Mouse (Mus musculus) G1E-ER4 (cell line): Measurements from ENCODE around the gene Mtch1. TPM values are rescaled to one million over a fixed set of nuclear protein-coding genes. Genes with fewer than 3 reads are reported as not detected.

Source experiments
- GATA1 ChIP-seq: IDR thresholded peaks from one replicate; pipeline ENCODE4 v1.8.0; 2012; ENCODE audit warnings: low read length, inconsistent platforms
- polyA plus RNA-seq: library from polyadenylated mRNA; stranded (reverse); fragments of >175 nt; gene quantifications from 2 replicates; pipeline ENCODE4 v1.2.3, GENCODE M21; 2012

Mtch1 gene
- polyA plus RNA-seq, 1 experiment = 151 TPM

GRCm38 (mm10) chr17:29303856-29304255 is 43.9 kb downstream of the Mtch1 start:
- no peak for TF ChIP-seq GATA1

GRCm38 (mm10) chr17:29303087-29303486 is 44.6 kb downstream of the Mtch1 start:
- no peak for TF ChIP-seq GATA1

- no peak for TF ChIP-seq GATA1
These were observed 45.6 kb downstream of the Mtch1 start for GRCm38 (mm10) chr17:29302149-29302548.

GRCm38 (mm10) chr17:29301421-29301820 is 46.3 kb downstream of the Mtch1 start:
- TF ChIP-seq GATA1 = no peak

DNA sequence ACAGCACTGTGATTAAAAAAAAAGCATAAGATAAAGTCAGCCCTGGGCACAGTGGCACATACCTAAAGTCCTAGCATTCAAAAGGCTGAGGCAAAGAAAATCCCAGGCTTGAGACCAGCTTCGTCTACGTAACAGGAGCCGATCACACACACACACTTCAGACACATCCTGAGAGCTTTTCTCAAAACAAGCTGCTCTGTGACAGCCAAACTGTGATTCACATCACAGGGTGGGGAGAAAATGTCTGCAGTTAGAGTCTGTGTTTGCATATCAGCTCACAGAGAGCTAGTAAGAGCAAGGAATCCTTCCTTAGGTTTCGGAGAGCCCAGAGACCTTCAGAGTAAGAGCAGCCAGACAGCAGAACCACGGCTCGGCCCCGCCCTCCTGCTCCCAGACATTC is 46.8 kb downstream of the Mtch1 start:
- no peak for TF ChIP-seq GATA1

DNA sequence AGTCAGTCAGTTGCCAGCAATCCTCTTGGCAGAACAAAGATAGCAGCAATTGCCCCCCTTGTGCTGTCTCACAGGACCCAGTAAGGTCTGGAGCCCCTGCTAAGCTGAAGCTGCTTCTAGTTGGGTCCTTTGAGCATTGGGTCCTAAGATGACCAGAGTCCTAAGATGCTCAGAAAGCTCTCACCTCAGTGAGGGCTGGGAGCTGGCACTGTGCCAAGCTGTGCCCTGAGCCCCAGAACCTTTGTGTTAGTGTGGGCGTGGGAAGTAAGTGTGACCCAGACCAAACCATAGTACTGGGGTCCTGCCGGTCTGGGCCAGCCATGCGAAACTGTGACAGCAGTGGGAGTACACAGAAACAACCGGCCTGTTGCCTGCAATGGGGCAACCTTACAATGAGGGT is 48.5 kb downstream of the Mtch1 start:
- no peak for TF ChIP-seq GATA1

- no peak for TF ChIP-seq GATA1
These were observed 49.9 kb downstream of the Mtch1 start for GRCm38 (mm10) chr17:29297813-29298212.

DNA sequence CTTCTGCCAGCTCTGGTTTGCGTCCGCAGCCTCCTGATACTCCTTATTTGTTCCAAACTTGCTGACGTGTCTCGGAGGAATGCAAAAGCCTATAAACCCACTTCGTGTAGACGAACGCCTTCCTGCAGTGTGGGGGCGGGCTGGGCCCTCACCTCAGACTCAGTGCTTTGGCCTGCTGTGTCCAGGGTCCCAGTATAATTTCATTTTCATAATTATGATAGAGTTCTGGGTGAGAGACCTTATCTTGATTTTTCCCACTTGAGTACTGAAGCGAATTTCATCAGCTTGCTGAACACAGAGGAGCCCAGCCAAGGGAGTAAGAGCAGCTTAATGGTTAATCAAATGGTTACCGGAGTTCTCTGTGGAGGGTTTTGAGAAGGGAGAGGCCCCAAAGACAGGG is 50.4 kb downstream of the Mtch1 start:
- TF ChIP-seq GATA1 = no peak

GRCm38 (mm10) chr17:29295835-29296234 is 51.9 kb downstream of the Mtch1 start:
- TF ChIP-seq GATA1 = no peak

GRCm38 (mm10) chr17:29293807-29294605 is 53.7 kb downstream of the Mtch1 start:
- no peak for TF ChIP-seq GATA1

DNA sequence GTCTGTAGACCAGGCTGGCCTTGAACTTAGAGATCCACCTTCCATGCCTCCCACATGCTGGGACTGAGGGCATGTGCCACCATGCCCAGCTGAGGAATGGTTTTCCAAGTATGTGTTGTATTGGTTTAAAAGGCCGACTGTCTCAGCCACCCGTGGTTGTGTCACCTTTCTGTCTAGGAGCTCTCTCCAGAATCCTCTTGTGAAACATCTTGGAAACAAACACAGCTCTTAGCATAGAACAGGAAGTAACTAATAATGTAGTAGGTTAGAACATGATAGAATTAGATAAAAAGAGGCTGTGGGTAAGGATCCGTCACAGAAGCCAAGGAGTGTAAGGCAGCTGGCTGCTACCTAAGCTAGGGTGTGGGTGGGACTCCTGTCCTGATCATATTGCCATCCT is 54.7 kb downstream of the Mtch1 start:
- TF ChIP-seq GATA1 = no peak

GRCm38 (mm10) chr17:29291793-29292192 is 55.9 kb downstream of the Mtch1 start:
- TF ChIP-seq GATA1 = no peak

DNA sequence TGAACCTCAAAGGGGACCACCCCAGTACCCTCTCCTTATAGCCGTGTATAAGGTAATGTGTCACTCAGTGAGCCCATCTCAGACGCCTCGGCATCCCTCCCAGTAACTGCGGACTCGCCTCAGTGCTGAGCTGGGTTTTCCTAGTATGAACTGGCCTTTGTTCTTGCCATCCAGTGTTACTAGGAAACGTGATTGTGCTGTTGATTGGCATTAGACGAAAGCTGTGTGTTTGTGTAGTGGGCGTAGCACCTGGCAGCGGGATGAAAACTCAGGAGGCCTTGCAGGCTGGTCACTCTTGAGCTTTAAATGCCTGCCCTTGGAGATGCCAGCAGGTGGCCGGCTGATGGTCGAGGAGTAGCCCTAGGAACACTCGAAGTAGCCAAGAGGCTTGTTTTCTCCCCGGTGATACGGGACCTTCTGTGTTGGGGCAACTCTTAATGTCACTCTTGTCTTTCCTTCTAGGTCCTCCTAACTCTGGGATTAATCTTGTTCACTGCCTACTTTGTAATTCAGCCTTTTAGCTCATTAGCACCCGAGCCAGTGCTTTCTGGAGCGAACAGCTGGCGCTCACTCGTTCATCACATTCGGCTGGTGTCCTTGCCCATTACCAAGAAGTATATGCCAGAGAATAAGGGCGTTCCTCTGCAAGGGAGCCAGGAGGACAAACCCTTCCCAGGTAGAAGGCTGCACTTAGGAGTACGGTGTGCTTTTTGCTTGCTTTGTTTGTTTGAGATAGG is 65.3 kb downstream of the Mtch1 start:
- TF ChIP-seq GATA1 = no peak

Other genes starting within 250 kb of the Mtch1 start
- gene Rab44, start 233.8 kb downstream of the Mtch1 start, polyA plus RNA-seq = 0.97 and 1.0 TPM in 2 replicates
- 33.2 and 42.2 TPM in 2 replicates for gene Cpne5, start 109.8 kb downstream of the Mtch1 start, polyA plus RNA-seq
- gene Ppil1, start 83.7 kb downstream of the Mtch1 start, polyA plus RNA-seq = 70.6 and 93.2 TPM in 2 replicates
- 18.0 and 32.8 TPM in 2 replicates for gene BC004004, start 79.1 kb downstream of the Mtch1 start, polyA plus RNA-seq
- 3.1 and 3.4 TPM in 2 replicates for gene Pi16, start 30.3 kb downstream of the Mtch1 start, polyA plus RNA-seq
- 0.39 TPM in 1 of 2 replicates, not detected in the other for gene Fgd2, start 13.0 kb upstream of the Mtch1 start, polyA plus RNA-seq
- 96.2 and 112 TPM in 2 replicates for gene Pim1, start 142.8 kb upstream of the Mtch1 start, polyA plus RNA-seq
- gene Gm17657, start 201.7 kb upstream of the Mtch1 start, polyA plus RNA-seq = not detected in 2 replicates
- 21.4 and 21.5 TPM in 2 replicates for gene Tbc1d22b, start 201.9 kb upstream of the Mtch1 start, polyA plus RNA-seq
- gene Tmem217, start 204.5 kb upstream of the Mtch1 start, polyA plus RNA-seq = not detected in 2 replicates